Comparison of ENCODE assay signal across 10 mouse cellular contexts in the genomic region with DNA sequence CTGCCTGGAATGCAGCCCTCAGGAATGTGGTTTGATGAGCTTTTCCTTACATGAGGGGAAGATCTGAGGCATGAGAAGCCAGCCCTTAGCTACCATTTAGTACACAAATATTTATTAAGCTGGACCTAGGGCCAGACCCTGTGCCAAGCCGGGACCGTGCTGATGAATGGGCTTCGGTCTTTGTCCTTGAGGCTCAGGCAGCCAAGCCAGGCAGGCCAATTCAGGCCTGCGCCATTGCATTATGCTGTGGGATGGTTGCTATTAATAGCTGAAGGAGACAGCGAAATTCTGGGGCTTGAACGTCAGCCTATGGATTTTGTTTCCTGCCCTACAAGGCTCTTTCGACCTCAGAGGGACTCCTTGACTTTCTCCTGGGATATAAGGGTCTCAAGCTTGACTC. TPM values are rescaled to one million over a fixed set of nuclear protein-coding genes. Genes with fewer than 3 reads are reported as not detected.
DNase-seq lines count a peak whose midpoint lies in the region; ATAC-seq and TF ChIP-seq lines count a peak whose summit lies in the region.
"Had no signal": no experiment of that assay in that cellular context is flagged by ENCODE, and none has a peak within 500 bp of the region (broad histone marks: within the 10 kb centered on the region; RNA-seq: fewer than 3 reads in every experiment).

No protein-coding gene starts in this region.

- ATAC-seq in lung, embryonic 16.5 days (ENCODE audit: low read depth): peak; percentile 65

- no peaks in the 10 kb centered on the region for H3K9me3 ChIP-seq in lung, embryonic 16.5 days (ENCODE audit: control insufficient read depth, low read length)

- H3K4me2 ChIP-seq in lung, embryonic 16.5 days (ENCODE audit: low read depth, low read length): no peak overlapping the region

- peaks cover 43% of the 10 kb centered on the region for H3K4me1 ChIP-seq in brown adipose tissue, adult 24 weeks (ENCODE audit: control insufficient read depth, insufficient read depth, insufficient read length, low read length)
- H3K4me1 ChIP-seq in lung, embryonic 16.5 days (replicated peaks; ENCODE audit: control insufficient read depth, insufficient read depth, low read length): peaks cover 12% of the 10 kb centered on the region

- H3K27me3 ChIP-seq in lung, embryonic 16.5 days (ENCODE audit: control insufficient read depth, insufficient read depth, low read depth, low read length): no peaks in the 10 kb centered on the region

- TF ChIP-seq CTCF in layer of hippocampus, adult 2 months (conservative IDR thresholded peaks at IDR 0.05): no peak

- 0 out of 2 replicates have a peak overlapping the region, but pooled peaks have one; percentile 6 for H3K9ac ChIP-seq in lung, embryonic 16.5 days (ENCODE audit: low read length)
- H3K9ac ChIP-seq: liver, embryonic 14.5 days had no signal

- H3K27ac ChIP-seq in layer of hippocampus, adult 2 months: peak overlapping the region; percentile 29; the same call in 1 of the 2 replicates
- H3K27ac ChIP-seq in brown adipose tissue, adult 24 weeks (replicated peaks; ENCODE audit: low read depth, low read length): peak overlapping the region; percentile 85
- H3K27ac ChIP-seq in lung, embryonic 16.5 days (ENCODE audit: low read length): peak overlapping the region; percentile 78
- H3K27ac ChIP-seq: liver, embryonic 14.5 days had no signal

- DNase-seq in layer of hippocampus, adult 2 months (ENCODE audit: low spot score in 2 of 2): no peak
- no peak for DNase-seq in layer of hippocampus, adult 8-10 months (ENCODE audit: low spot score in 2 of 2)
- DNase-seq in adrenal gland, postnatal 10 days: peak; percentile 74
- DNase-seq in cerebellum, adult 8-10 months: no peak
- no peak for DNase-seq in left cerebral cortex, adult 18-20 months (ENCODE audit: low spot score in 2 of 2)
- no peak for DNase-seq in kidney, postnatal 25 days
- DNase-seq: spleen, adult 18-20 months had no signal

- no peaks in the 10 kb centered on the region for H3K36me3 ChIP-seq in lung, embryonic 16.5 days (ENCODE audit: control insufficient read depth, insufficient read depth, low read length)

- WGBS in lung, embryonic 16.5 days: 57% methylated on average over 7 of the region's 7 CpGs

- no peak overlapping the region for H3K4me3 ChIP-seq in layer of hippocampus, adult 2 months
- no peak overlapping the region for H3K4me3 ChIP-seq in brown adipose tissue, adult 24 weeks (ENCODE audit: insufficient read depth, low read depth, low read length)
- H3K4me3 ChIP-seq in lung, embryonic 16.5 days (ENCODE audit: low read length): no peak overlapping the region

RNA-seq across cellular contexts. Expression of gene Dusp1, which starts 49.4 kb away (rescaled TPM):
- 10 to 100 TPM; 14.9 to 20.9 TPM for total RNA-seq in layer of hippocampus, adult 2 months (2021)
- total RNA-seq in layer of hippocampus, adult 8-10 months (2022): 10 to 100 TPM; 13.6 to 22.6 (median 20.6) TPM
- total RNA-seq in adrenal gland, postnatal 10 days (2021): 10 to 100 TPM; 40.3 to 89.1 TPM
- 44.4 and 326 TPM in 2 replicates for polyA plus RNA-seq in brown adipose tissue, adult 24 weeks (2012; ENCODE audit: insufficient read depth, insufficient read length, missing spikeins)
- 25.2 and 28.4 TPM in 2 replicates for polyA plus RNA-seq in lung, embryonic 16.5 days (2015; fragmentation: Nextera tagmentation; extraction: Ambion mirVana)
- 10 to 100 TPM; 60.7 to 61.5 TPM for total RNA-seq in left cerebral cortex, adult 18-20 months (2021)

RNA-seq across cellular contexts. Expression of gene Ergic1, which starts 50.0 kb away (rescaled TPM):
- 100 to 1,000 TPM; 121 to 124 TPM for total RNA-seq in layer of hippocampus, adult 2 months (2021)
- total RNA-seq in layer of hippocampus, adult 8-10 months (2022): 100 to 1,000 TPM; 118 to 152 (median 136) TPM
- 100 to 1,000 TPM; 137 to 143 TPM for total RNA-seq in adrenal gland, postnatal 10 days (2021)
- polyA plus RNA-seq in brown adipose tissue, adult 24 weeks (2012; ENCODE audit: insufficient read depth, insufficient read length, missing spikeins): 124 and 179 TPM in 2 replicates
- 84.3 and 94.6 TPM in 2 replicates for polyA plus RNA-seq in lung, embryonic 16.5 days (2015; fragmentation: Nextera tagmentation; extraction: Ambion mirVana)
- 100 to 1,000 TPM; 150 to 155 TPM for total RNA-seq in left cerebral cortex, adult 18-20 months (2021)

RNA-seq across cellular contexts. Expression of gene Atp6v0e, which starts 51.7 kb away (rescaled TPM):
- total RNA-seq in layer of hippocampus, adult 2 months (2021): 10 to 100 TPM; 47.0 to 56.7 TPM
- total RNA-seq in layer of hippocampus, adult 8-10 months (2022): 10 to 100 TPM; 44.0 to 60.6 (median 49.1) TPM
- total RNA-seq in adrenal gland, postnatal 10 days (2021): 100 to 1,000 TPM; 180 to 190 TPM
- polyA plus RNA-seq in brown adipose tissue, adult 24 weeks (2012; ENCODE audit: insufficient read depth, insufficient read length, missing spikeins): 314 and 348 TPM in 2 replicates
- polyA plus RNA-seq in lung, embryonic 16.5 days (2015; fragmentation: Nextera tagmentation; extraction: Ambion mirVana): 186 and 203 TPM in 2 replicates
- 10 to 100 TPM; 41.2 to 43.6 TPM for total RNA-seq in left cerebral cortex, adult 18-20 months (2021)

Comparison
In these comparisons a context has a peak if more than half of its experiments do, and no peak if none do; other contexts are left out.
1. H3K27ac ChIP-seq: peak in every context shown above with its lines; median percentile 85 in brown adipose tissue, adult 24 weeks; 78 in lung, embryonic 16.5 days; 29 in layer of hippocampus, adult 2 months.